Mouse (Mus musculus) neural tube, embryonic 11.5 days (tissue): ENCODE data around the gene Slc26a8. TPM values are rescaled to one million over a fixed set of nuclear protein-coding genes. Genes with fewer than 3 reads are reported as not detected.

Experiments
- ATAC-seq: fragments of 200-750 bp; cut with Nextera tagmentation; 2 replicates; pipeline ENCODE4 v1.8.0; 2017; ENCODE audit warnings: moderate number of reproducible peaks, mild to moderate bottlenecking, moderate TSS enrichment, moderate library complexity; ENCODE audit not compliant: insufficient read depth, low FRiP score, low TSS enrichment
- DNase-seq: peaks from one replicate; pipeline ENCODE4 v3.0.0-alpha.2; 2015; ENCODE audit warnings: low spot score
- H3K27ac ChIP-seq: fragments of 300-500 bp; sonication (generic); 2 replicates; pipeline ENCODE4 v1.5.1; 2014; ENCODE audit warnings: low read depth, mild to moderate bottlenecking, low read length
- H3K27me3 ChIP-seq: fragments of 300-500 bp; sonication (generic); 2 replicates; pipeline ENCODE4 v1.6.1; 2014; ENCODE audit warnings: mild to moderate bottlenecking, low read length, mixed read lengths; ENCODE audit not compliant: control insufficient read depth, insufficient read depth
- H3K36me3 ChIP-seq: fragments of 300-500 bp; sonication (generic); 2 replicates; pipeline ENCODE4 v1.6.1; 2014; ENCODE audit warnings: mild to moderate bottlenecking, low read length, moderate library complexity, mixed read lengths; ENCODE audit not compliant: control insufficient read depth, insufficient read depth
- H3K4me1 ChIP-seq: fragments of 300-500 bp; sonication (generic); 2 replicates; pipeline ENCODE4 v1.6.1; 2014; ENCODE audit warnings: low read length, mixed read lengths; ENCODE audit not compliant: control insufficient read depth, insufficient read depth
- H3K4me2 ChIP-seq: fragments of 300-500 bp; sonication (generic); 2 replicates; pipeline ENCODE4 v1.6.1; 2014; ENCODE audit warnings: low read depth, mild to moderate bottlenecking, moderate library complexity
- H3K4me3 ChIP-seq: fragments of 300-500 bp; sonication (generic); 2 replicates; pipeline ENCODE4 v1.5.1; 2014; ENCODE audit warnings: low read depth, low read length
- H3K9ac ChIP-seq: fragments of 300-500 bp; sonication (generic); 2 replicates; pipeline ENCODE4 v1.6.1; 2014; ENCODE audit warnings: mild to moderate bottlenecking, low read length
- H3K9me3 ChIP-seq: fragments of 300-500 bp; sonication (generic); 2 replicates; pipeline ENCODE4 v1.6.1; 2016; ENCODE audit warnings: low read length; ENCODE audit not compliant: control insufficient read depth
- WGBS: fragments of 180-500 bp; shearing (Covaris S2); extraction: QIAGEN DNeasy Blood & Tissue Kit; methylation state at CpG from one replicate; pipeline ENCODE4 v1.1.7; 2014; 5-methylcytosine and 5-hydroxymethylcytosine counted together
- polyA plus RNA-seq: library from polyadenylated mRNA; unstranded; fragments of >200 nt; fragmentation: Nextera tagmentation; extraction: Ambion mirVana; gene quantifications from 2 replicates; pipeline ENCODE4 v1.2.1, GENCODE M21; 2014

The Slc26a8 gene
- polyA plus RNA-seq, 1 experiment from 2014 or later: 0.62 TPM

- no peaks in the 10 kb centered on the region for H3K9me3 ChIP-seq
- no peaks in the 10 kb centered on the region for H3K4me1 ChIP-seq
- no peak overlapping the region for H3K9ac ChIP-seq
- no peak overlapping the region for H3K4me2 ChIP-seq
- no peak overlapping the region for H3K4me3 ChIP-seq
- ATAC-seq (no peak), DNase-seq (no peak)
- no peaks in the 10 kb centered on the region for H3K36me3 ChIP-seq
- WGBS: 96% methylated on average over 3 of the region's 3 CpGs
- H3K27me3 ChIP-seq: no peaks in the 10 kb centered on the region
- H3K27ac ChIP-seq: no peak overlapping the region
These were observed 17.1 kb upstream of the Slc26a8 start for GRCm38 (mm10) chr17:28707136-28707627.

- Histone ChIP-seq H3K36me3 (no peaks in the 10 kb centered on the region), H3K9me3 (no peaks in the 10 kb centered on the region), H3K4me2 (no peak overlapping the region), H3K4me3 (no peak overlapping the region), H3K9ac (no peak overlapping the region), H3K27me3 (no peaks in the 10 kb centered on the region), H3K4me1 (no peaks in the 10 kb centered on the region), H3K27ac (no peak overlapping the region)
- DNase-seq (no peak), ATAC-seq (no peak)
- WGBS: 67% methylated on average over 1 of the region's 1 CpGs
These were observed 16.7 kb upstream of the Slc26a8 start for GRCm38 (mm10) chr17:28706697-28707096.

- 85% methylated on average over 2 of the region's 2 CpGs for WGBS
- peaks cover 7% of the 10 kb centered on the region for H3K4me1 ChIP-seq
- H3K9ac ChIP-seq: no peak overlapping the region
- DNase-seq (no peak), ATAC-seq (no peak)
- H3K4me2 ChIP-seq: no peak overlapping the region
- H3K9me3 ChIP-seq: no peaks in the 10 kb centered on the region
- H3K27me3 ChIP-seq: no peaks in the 10 kb centered on the region
- no peak overlapping the region for H3K27ac ChIP-seq
- H3K4me3 ChIP-seq: no peak overlapping the region
- H3K36me3 ChIP-seq: no peaks in the 10 kb centered on the region
These were observed 12.6 kb upstream of the Slc26a8 start for GRCm38 (mm10) chr17:28702646-28703045.

GRCm38 (mm10) chr17:28701737-28702136, 11.7 kb upstream of the Slc26a8 start:
- Histone ChIP-seq H3K27me3 (no peaks in the 10 kb centered on the region), H3K4me3 (no peak overlapping the region), H3K27ac (no peak overlapping the region), H3K4me2 (no peak overlapping the region), H3K9ac (no peak overlapping the region), H3K9me3 (no peaks in the 10 kb centered on the region), H3K4me1 (peaks cover 8% of the 10 kb centered on the region), H3K36me3 (no peaks in the 10 kb centered on the region)
- DNase-seq (no peak), ATAC-seq (no peak)
- WGBS: 89% methylated on average over 3 of the region's 3 CpGs

- H3K9ac ChIP-seq: no peak overlapping the region
- H3K27ac ChIP-seq: no peak overlapping the region
- no peak for ATAC-seq
- no peak overlapping the region for H3K4me3 ChIP-seq
- no peak for DNase-seq
- WGBS: 93% methylated on average over 4 of the region's 4 CpGs
- peaks cover 14% of the 10 kb centered on the region for H3K4me1 ChIP-seq
- no peak overlapping the region for H3K4me2 ChIP-seq
- H3K36me3 ChIP-seq: no peaks in the 10 kb centered on the region
- no peaks in the 10 kb centered on the region for H3K27me3 ChIP-seq
- H3K9me3 ChIP-seq: no peaks in the 10 kb centered on the region
These were observed 11.1 kb upstream of the Slc26a8 start for GRCm38 (mm10) chr17:28701171-28701570.

- H3K4me1 ChIP-seq: peaks cover 15% of the 10 kb centered on the region
- no peak overlapping the region for H3K9ac ChIP-seq
- H3K36me3 ChIP-seq: no peaks in the 10 kb centered on the region
- 88% methylated on average over 7 of the region's 7 CpGs for WGBS
- ATAC-seq: no peak
- no peaks in the 10 kb centered on the region for H3K9me3 ChIP-seq
- H3K27ac ChIP-seq: no peak overlapping the region
- no peaks in the 10 kb centered on the region for H3K27me3 ChIP-seq
- H3K4me2 ChIP-seq: no peak overlapping the region
- DNase-seq: no peak
- H3K4me3 ChIP-seq: no peak overlapping the region
These were observed 9.8 kb upstream of the Slc26a8 start for GRCm38 (mm10) chr17:28699789-28700188.

- Histone ChIP-seq H3K36me3 (no peaks in the 10 kb centered on the region), H3K27ac (no peak overlapping the region), H3K27me3 (no peaks in the 10 kb centered on the region), H3K4me2 (no peak overlapping the region), H3K4me3 (no peak overlapping the region), H3K9me3 (no peaks in the 10 kb centered on the region), H3K4me1 (peaks cover 16% of the 10 kb centered on the region), H3K9ac (no peak overlapping the region)
- ATAC-seq: no peak
- 89% methylated on average over 2 of the region's 2 CpGs for WGBS
- no peak for DNase-seq
These were observed 8.6 kb upstream of the Slc26a8 start for GRCm38 (mm10) chr17:28698672-28699071.

GRCm38 (mm10) chr17:28698245-28698644, 8.2 kb upstream of the Slc26a8 start:
- Histone ChIP-seq H3K27ac (no peak overlapping the region), H3K4me2 (no peak overlapping the region), H3K9ac (no peak overlapping the region), H3K9me3 (no peaks in the 10 kb centered on the region), H3K4me3 (no peak overlapping the region), H3K27me3 (no peaks in the 10 kb centered on the region), H3K4me1 (peaks cover 20% of the 10 kb centered on the region), H3K36me3 (no peaks in the 10 kb centered on the region)
- no peak for ATAC-seq
- DNase-seq: no peak
- WGBS: 33% methylated on average over 4 of the region's 4 CpGs

- H3K4me2 ChIP-seq: no peak overlapping the region
- H3K36me3 ChIP-seq: no peaks in the 10 kb centered on the region
- no peaks in the 10 kb centered on the region for H3K9me3 ChIP-seq
- H3K27ac ChIP-seq: no peak overlapping the region
- H3K4me1 ChIP-seq: peaks cover 27% of the 10 kb centered on the region
- H3K27me3 ChIP-seq: no peaks in the 10 kb centered on the region
- DNase-seq: no peak
- no peak for ATAC-seq
- no peak overlapping the region for H3K9ac ChIP-seq
- 80% methylated on average over 13 of the region's 13 CpGs for WGBS
- H3K4me3 ChIP-seq: no peak overlapping the region
These were observed 7.5 kb upstream of the Slc26a8 start for GRCm38 (mm10) chr17:28697290-28698195.
